Mouse (Mus musculus) G1E (cell line): ENCODE results near the gene Hccs.

Experiments used
- CTCF ChIP-seq: IDR thresholded peaks from 2 replicates; pipeline ENCODE4 v1.5.1; 2012; ENCODE audit warnings: low read depth, low read length, inconsistent platforms, mixed read lengths
- GATA1 ChIP-seq: IDR thresholded peaks from 2 replicates; pipeline ENCODE4 v1.6.1; 2012; ENCODE audit warnings: borderline replicate concordance, low read length, inconsistent platforms, mixed read lengths
- GATA2 ChIP-seq: IDR thresholded peaks from 2 replicates; pipeline ENCODE4 v1.6.1; 2012; ENCODE audit warnings: low read depth, low read length, inconsistent platforms, borderline replicate concordance
- POLR2AphosphoS5 ChIP-seq: IDR thresholded peaks from 2 replicates; pipeline ENCODE4 v1.6.1; 2012; ENCODE audit warnings: low read depth, low read length, inconsistent platforms; ENCODE audit not compliant: insufficient replicate concordance
- TAL1 ChIP-seq: conservative IDR thresholded peaks from 2 replicates; pipeline ENCODE4 v1.6.1; 2012; ENCODE audit warnings: low read depth, low read length, inconsistent platforms, mixed read lengths

DNA sequence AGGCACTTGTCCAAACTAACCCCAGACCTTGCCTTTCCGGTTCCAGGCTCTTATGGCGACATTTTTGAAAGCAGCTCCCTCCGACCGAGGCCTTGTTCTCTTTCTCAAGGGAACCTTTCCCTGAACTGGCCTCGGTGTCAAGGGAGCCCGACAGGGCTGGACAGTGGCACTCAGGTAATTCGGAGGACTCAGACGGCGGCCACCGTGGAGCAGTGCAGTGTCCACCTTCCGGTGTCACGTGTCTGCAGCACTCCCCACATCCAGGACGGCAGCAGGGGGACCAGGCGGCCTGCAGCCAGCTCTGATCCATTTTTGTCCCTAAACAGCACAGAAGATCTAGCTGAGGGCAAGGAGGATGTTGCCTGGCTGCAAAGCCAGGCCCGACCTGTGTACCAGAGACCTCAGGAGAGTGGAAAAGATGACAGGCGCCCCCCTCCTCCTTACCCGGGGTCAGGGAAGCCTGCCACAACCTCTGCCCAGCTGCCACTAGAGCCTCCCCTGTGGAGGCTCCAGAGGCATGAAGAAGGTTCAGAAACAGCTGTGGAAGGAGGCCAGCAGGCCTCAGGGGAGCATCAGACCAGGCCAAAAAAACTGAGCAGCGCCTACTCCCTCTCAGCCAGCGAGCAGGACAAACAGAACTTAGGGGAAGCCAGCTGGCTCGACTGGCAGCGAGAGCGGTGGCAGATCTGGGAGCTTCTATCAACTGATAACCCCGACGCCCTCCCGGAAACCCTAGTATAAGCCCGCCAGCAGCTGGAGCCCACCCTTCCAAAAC, 17.7 kb downstream of the Hccs start:
- TF ChIP-seq CTCF (no peak), GATA1 (no peak), TAL1 (no peak), POLR2AphosphoS5 (no peak), GATA2 (no peak)
